Mouse (Mus musculus): ENCODE results near the gene Spc24.
A peak's percentile ranks its signal among the peaks of the same experiment; 100 is the strongest.
"Not testable (repeated sequence)": the region's sequence is repeated elsewhere in the genome, so short reads cannot be mapped to it uniquely, and the experiment has no call there.

The Spc24 gene

DNA sequence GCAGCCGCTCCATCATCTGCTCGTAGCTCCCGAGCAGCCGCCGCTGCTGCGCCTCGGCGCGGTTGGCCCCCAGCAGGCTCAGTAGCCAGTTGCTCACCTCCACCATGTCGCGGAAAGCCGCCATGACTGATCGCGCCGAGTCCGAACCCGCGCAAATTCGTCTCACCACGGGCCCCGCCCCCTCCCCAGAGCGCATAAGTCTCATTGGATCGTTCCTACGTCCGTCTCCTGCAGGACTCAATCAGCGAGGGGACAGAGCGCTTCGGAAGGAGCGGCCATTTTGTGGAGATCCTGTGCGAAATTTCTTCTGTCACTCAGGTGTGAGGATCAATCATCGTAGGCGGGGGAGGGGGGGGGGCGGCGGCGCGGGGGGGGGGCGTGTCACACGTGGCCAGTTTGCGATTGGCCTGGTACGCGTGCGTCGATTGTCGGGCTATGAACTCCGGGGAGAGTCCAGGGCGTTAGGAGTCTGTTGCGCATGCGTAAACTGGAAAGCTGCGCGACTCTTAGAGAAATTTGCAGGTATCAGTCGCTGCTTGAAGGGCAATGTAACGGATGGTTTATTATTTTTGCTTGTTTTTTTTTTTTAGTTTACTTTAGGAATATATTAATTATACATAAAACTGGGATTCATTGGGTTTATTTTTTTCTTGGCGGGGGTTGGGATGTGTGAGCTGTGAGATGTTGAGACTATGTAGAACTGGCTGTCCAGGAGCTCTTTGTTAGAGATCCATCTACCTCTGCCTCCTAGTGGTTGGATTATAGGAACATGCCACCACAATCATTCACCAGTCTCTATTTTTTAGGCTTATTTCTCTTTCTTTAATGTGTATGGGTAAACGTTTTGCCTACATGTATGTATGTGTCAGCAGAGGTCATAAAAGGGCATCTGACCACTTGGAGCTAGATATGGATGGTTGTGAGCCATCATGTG, at the start of gene Spc24:
Spc24 (minus strand) TSS at position 149 of the 934 bp plus-strand sequence.
- DNase-seq (ENCODE audit: low spot score in 2 of 2): peak; percentile 91 to 94

GRCm38 (mm10) chr9:21808561-21808960, 48.5 kb upstream of the Spc24 start:
- DNase-seq (ENCODE audit: low spot score in 2 of 2): no peak

GRCm38 (mm10) chr9:21806976-21807375, 46.9 kb upstream of the Spc24 start:
- no peak for DNase-seq (ENCODE audit: low spot score in 2 of 2)

- DNase-seq (ENCODE audit: low spot score in 2 of 2): no peak
These were observed 46.3 kb upstream of the Spc24 start for GRCm38 (mm10) chr9:21806363-21806762.

DNA sequence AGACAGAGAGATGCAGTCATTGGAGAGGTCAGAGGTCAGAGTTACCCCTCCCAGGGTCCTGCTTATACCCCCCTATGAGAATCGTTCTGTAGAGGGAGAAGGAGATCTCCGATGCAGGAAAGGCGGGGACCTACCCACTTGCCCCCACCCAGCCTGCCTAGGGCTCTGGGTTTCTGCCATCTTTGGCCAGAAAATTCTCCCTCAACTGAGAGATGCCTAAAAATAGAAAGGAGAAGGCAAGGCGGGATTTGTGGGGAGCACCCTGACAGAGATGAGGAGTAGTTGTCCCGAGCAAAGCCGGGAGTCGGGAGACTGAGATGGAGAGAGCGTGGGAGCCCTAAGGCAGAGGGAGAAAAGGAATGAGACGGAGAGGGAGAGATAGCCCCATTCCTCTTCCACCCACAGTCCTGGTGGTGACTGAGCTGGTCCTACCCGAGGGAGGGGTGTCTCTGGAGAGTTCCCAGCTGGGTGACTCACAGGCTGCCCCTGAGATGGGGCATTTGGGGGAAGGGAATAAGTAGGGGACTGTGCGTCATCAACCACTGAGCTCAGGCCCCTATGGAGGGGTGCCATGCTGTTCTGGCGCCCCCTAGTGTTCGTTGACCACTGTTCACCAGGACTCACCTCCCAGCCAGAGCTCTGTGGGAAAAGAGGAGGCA, 44.0 kb upstream of the Spc24 start:
- peak; percentile 44 to 71 for DNase-seq (ENCODE audit: low spot score in 2 of 2)

DNA sequence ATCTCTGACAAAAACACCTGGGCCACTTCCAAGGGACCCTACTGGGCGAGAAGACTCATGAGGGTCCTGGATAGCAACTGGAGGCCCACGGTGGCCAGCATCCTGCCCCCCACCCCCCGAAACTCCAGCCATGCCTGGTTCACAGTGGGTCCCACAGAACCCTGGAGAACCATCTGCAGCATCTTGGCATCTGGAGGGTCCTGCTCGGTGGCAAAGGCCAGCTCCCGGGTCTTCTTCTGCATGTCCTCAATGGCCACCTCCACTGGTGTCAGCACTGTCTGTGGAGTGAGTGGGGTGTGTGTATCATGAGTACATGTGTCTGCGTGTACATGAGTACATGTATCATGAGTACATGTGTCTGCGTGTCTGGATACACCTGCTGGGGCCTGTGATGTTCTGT, 41.5 kb upstream of the Spc24 start:
- no peak for DNase-seq (ENCODE audit: low spot score in 2 of 2)

DNA sequence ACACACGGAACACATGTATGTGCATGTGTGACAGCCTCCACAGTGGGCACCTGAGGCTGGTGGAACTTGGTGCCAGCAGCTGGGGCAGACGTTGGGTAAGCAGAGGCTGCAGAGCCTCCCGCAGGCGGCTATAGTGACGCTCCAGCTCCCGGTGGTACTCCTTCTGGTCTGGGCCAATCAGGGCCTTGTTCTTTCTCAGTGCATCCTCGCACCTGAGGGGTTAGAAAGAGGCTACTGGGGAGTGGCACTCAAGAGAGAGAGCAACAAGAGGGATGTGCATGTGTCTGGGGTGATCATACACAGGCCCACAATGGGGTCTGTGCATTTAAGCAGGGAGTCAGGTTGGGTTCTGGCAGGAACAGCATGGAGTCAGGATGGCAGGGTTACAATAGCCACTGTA, 41.0 kb upstream of the Spc24 start:
- DNase-seq (ENCODE audit: low spot score in 2 of 2): no peak

GRCm38 (mm10) chr9:21799010-21799350, 38.9 kb upstream of the Spc24 start:
- no peak for DNase-seq (ENCODE audit: low spot score in 2 of 2)

GRCm38 (mm10) chr9:21798345-21799009, 38.4 kb upstream of the Spc24 start, which contains the start of gene Kank2:
Gene Kank2 (minus strand): TSS chr9:21798744.
- peak; percentile 62 to 71 for DNase-seq (ENCODE audit: low spot score in 2 of 2)

DNA sequence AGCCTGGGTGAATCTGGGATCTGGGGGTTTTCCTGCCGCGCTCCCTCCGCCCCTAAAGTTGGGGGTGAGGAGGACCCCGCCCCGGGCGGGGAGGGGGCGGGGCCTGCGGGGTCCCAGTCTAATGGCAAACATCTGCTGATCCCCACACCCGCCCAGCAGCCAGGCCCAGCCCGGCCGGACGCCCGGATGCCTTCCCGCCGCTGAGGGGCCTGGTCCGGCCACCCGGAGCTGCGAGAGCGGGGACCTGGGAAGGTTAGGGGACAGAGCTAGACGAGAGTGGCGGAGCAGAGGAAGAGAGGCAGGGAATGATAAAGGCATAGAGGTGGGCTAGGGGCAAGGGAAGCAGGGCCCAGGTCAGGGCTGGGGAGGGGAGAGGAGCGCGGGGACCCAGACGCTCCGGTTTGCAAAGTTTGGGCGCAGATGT, 37.8 kb upstream of the Spc24 start:
- DNase-seq (ENCODE audit: low spot score in 2 of 2): no peak

- DNase-seq (ENCODE audit: low spot score in 2 of 2): no peak
These were observed 36.8 kb upstream of the Spc24 start for GRCm38 (mm10) chr9:21796919-21797318.

DNA sequence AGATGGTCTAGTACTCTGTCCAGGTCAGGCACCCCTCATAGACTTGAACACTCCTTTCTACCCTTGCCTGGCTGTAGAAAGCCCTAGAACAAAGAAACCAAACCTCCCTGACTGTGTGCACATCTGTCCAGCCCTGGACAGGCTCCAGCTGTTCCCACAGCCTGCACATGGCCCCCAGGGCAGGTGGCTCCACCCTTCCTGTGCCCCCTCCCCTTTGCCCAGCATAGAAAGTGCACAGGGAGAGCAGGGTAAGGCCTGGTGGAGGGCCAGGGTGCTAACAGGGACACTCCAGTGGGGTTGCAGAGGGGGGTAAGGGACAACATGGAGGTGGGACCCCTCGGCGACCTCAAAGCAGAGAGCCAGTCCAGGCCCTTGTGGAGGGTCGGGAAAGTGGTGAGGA, 36.2 kb upstream of the Spc24 start:
- DNase-seq (ENCODE audit: low spot score in 2 of 2): no peak

GRCm38 (mm10) chr9:21795579-21795978, 35.5 kb upstream of the Spc24 start:
- no peak for DNase-seq (ENCODE audit: low spot score in 2 of 2)

DNA sequence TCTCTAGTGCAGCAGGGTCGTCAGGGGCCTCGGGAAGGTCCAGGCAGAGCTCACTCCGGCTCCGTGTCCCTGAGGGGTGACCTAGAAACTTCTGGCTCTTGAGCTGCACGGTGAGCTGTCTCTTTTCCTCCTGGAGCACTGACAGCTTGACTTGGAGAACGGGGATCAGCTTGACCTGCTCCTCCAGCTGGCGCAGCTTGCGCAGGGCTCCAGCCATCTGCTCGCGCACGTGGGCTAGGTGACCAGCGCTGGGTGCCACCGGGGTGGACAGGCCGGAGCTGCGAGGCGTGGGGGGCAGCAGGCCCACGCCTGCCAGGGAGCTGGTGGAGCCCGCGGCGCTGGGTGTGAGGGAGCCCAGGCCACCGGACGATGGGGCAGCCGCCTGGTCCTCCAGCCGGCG, 34.8 kb upstream of the Spc24 start:
- DNase-seq (ENCODE audit: low spot score in 2 of 2): no peak

GRCm38 (mm10) chr9:21794344-21794834, 34.3 kb upstream of the Spc24 start:
- DNase-seq (ENCODE audit: low spot score in 2 of 2): no peak

- DNase-seq (ENCODE audit: low spot score in 2 of 2): not testable (repeated sequence)
These were observed 33.4 kb upstream of the Spc24 start for GRCm38 (mm10) chr9:21793507-21793906.

- DNase-seq (ENCODE audit: low spot score in 2 of 2): no peak
These were observed 32.5 kb upstream of the Spc24 start for GRCm38 (mm10) chr9:21792644-21793043.

DNA sequence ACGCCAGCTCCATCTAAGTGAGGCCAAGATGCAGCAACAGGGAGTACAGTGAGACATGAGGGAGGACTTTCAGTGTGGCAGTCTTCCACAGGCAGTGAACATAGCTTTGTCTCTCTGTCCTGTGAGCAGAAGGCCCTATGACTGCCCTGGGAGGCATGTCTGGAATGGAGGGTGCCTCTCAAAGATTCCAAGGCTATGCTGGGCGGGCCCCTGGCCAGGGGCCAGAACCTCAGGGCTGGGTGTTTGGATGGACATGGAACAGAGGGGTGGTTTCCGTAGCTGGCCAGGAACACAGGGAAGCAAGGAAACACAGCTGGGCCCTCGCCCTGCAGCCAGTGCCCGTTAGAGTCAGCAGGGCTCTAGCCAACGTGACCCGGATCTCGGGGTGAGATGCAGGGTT, 31.8 kb upstream of the Spc24 start:
- DNase-seq (ENCODE audit: low spot score in 2 of 2): no peak

GRCm38 (mm10) chr9:21788234-21788633, 28.1 kb upstream of the Spc24 start:
- no peak for DNase-seq (ENCODE audit: low spot score in 2 of 2)

DNA sequence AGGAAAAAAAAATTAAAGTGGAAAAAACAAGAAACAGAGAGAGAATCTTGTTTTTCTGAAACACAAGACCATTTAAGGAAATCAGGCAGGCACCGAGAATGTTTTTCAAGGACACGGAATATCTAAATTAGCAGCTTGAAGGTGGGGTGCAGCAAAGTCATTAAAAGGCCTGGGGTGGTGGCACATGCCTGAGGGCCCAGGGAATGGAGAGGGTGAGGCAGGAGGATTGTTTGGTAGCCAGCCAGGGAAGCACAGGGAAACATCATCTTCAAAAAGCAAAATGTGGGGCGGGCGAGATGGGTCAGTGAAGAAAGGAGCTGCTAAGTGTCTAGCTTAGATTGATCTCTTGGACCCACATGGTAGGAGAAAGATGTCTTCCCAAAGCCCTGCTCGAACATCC, 27.6 kb upstream of the Spc24 start:
- DNase-seq (ENCODE audit: low spot score in 2 of 2): no peak

DNA sequence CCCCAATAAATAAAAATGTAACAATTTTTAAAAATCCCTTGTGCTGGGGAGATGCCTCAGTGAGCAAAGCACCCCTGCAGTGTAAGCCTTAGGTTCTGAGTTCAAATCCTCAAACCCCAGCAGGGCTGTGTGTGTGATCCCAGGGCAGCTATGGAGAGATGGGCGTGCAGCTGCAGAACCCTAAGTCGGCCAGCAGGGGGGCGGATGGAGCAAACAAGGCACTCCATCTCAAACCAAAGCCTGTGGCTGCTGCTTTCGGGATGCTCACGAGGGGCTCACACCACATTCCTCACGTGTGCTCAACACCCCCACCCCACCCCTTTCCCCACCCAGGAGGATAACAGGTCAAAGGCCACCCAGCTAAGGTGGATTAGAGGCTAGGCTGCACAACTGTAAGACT, 26.8 kb upstream of the Spc24 start:
- peak in 1 of 2 experiments; percentile 35 for DNase-seq (ENCODE audit: low spot score in 2 of 2)

DNA sequence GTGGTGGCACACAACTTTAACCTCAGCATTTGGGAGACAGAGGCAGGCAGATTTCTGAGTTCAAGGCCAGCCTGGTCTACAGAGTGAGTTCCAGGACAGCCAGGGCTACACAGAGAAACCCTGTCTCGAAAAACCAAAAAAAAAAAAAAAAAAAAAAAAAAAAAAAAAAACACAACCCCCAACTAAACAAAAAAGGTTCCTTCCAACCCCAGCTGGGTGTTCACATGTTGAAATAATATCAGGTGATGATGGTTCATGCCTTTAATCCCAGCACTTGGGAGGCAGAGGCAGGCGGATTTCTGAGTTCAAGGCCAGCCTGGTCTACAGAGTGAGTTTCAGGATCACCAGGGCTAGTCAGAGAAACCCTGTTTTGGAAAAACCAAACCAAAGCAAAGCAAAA, 26.2 kb upstream of the Spc24 start:
- not testable (repeated sequence) for DNase-seq (ENCODE audit: low spot score in 2 of 2)

Data from spleen, postnatal 14 days (tissue).